Mouse (Mus musculus) hindbrain, embryonic 16.5 days (tissue): ENCODE measurements around the gene Eef1a2. TPM values are rescaled to one million over a fixed set of nuclear protein-coding genes. Genes with fewer than 3 reads are reported as not detected.
"Not testable (repeated sequence)": the region's sequence is repeated elsewhere in the genome, so short reads cannot be mapped to it uniquely, and the experiment has no call there.

ENCODE experiments used
- ATAC-seq: fragments of 200-750 bp; cut with Nextera tagmentation; 2 replicates; pipeline ENCODE4 v1.8.0; 2017; ENCODE audit warnings: moderate TSS enrichment, moderate library complexity
- H3K27ac ChIP-seq: fragments of 300-500 bp; sonication (generic); 2 replicates; pipeline ENCODE4 v1.5.1; 2014; ENCODE audit warnings: low read depth, mild to moderate bottlenecking, control low read depth, low read length, moderate library complexity
- H3K27me3 ChIP-seq: fragments of 300-500 bp; sonication (generic); replicated peaks from 2 replicates; pipeline ENCODE4 v1.6.1; 2014; ENCODE audit warnings: low read length; ENCODE audit not compliant: control insufficient read depth, insufficient read depth
- H3K36me3 ChIP-seq: fragments of 300-500 bp; sonication (generic); 2 replicates; pipeline ENCODE4 v1.6.1; 2014; ENCODE audit warnings: mild to moderate bottlenecking, low read length, moderate library complexity, mixed read lengths; ENCODE audit not compliant: control insufficient read depth, insufficient read depth
- H3K4me1 ChIP-seq: fragments of 300-500 bp; sonication (generic); 2 replicates; pipeline ENCODE4 v1.6.1; 2014; ENCODE audit warnings: low read depth, low read length; ENCODE audit not compliant: control insufficient read depth, insufficient read depth
- H3K4me2 ChIP-seq: fragments of 300-500 bp; sonication (generic); 2 replicates; pipeline ENCODE4 v1.6.1; 2014; ENCODE audit warnings: mild to moderate bottlenecking, low read length, control low read depth, moderate library complexity
- H3K4me3 ChIP-seq: fragments of 300-500 bp; sonication (generic); 2 replicates; pipeline ENCODE4 v1.5.1; 2014; ENCODE audit warnings: mild to moderate bottlenecking, low read length, control low read depth, moderate library complexity
- H3K9ac ChIP-seq: fragments of 300-500 bp; sonication (generic); 2 replicates; pipeline ENCODE4 v1.6.1; 2014; ENCODE audit warnings: low read depth, mild to moderate bottlenecking, control low read depth, low read length, moderate library complexity
- H3K9me3 ChIP-seq: fragments of 300-500 bp; sonication (generic); 2 replicates; pipeline ENCODE4 v1.6.1; 2014; ENCODE audit warnings: mild to moderate bottlenecking, low read length, moderate library complexity; ENCODE audit not compliant: control insufficient read depth
- WGBS: fragments of 180-500 bp; shearing (Covaris S2); extraction: QIAGEN DNeasy Blood & Tissue Kit; methylation state at CpG from one replicate; pipeline ENCODE4 v1.1.7; 2014; 5-methylcytosine and 5-hydroxymethylcytosine counted together
- polyA plus RNA-seq: library from polyadenylated mRNA; unstranded; fragments of >200 nt; fragmentation: Nextera tagmentation; extraction: Ambion mirVana; gene quantifications from 2 replicates; pipeline ENCODE4 v1.2.1, GENCODE M21; 2015

The Eef1a2 gene
- polyA plus RNA-seq, 1 experiment from 2014 or later: 5.4 TPM

GRCm38 (mm10) chr2:181191385-181191784 is 34.6 kb upstream of the Eef1a2 start:
- H3K9me3 ChIP-seq, ATAC-seq, H3K27me3 ChIP-seq, H3K4me1 ChIP-seq, H3K36me3 ChIP-seq, H3K9ac ChIP-seq, H3K27ac ChIP-seq, H3K4me3 ChIP-seq, H3K4me2 ChIP-seq: not testable (repeated sequence)
- 75% methylated on average over 3 of the region's 4 CpGs for WGBS

- ATAC-seq: no peak
- Histone ChIP-seq H3K9me3 (no peaks in the 10 kb centered on the region), H3K27ac (no peak overlapping the region), H3K27me3 (no peaks in the 10 kb centered on the region), H3K4me1 (peaks cover 8% of the 10 kb centered on the region), H3K4me2 (no peak overlapping the region), H3K4me3 (no peak overlapping the region), H3K9ac (no peak overlapping the region), H3K36me3 (peaks cover 6% of the 10 kb centered on the region; the same call in 1 of the 2 replicates)
- WGBS: 91% methylated on average over 1 of the region's 1 CpGs
Measured at GRCm38 (mm10) chr2:181189321-181189720, 32.5 kb upstream of the Eef1a2 start.

- H3K36me3 ChIP-seq: peaks cover 6% of the 10 kb centered on the region; the same call in 1 of the 2 replicates
- H3K27ac ChIP-seq: 0 out of 2 replicates have a peak overlapping the region, but pooled peaks have one; percentile 34
- WGBS: 84% methylated on average over 2 of the region's 2 CpGs
- no peak for ATAC-seq
- no peaks in the 10 kb centered on the region for H3K27me3 ChIP-seq
- H3K4me2 ChIP-seq: peak overlapping the region; percentile 72
- peak overlapping the region; percentile 15 for H3K4me3 ChIP-seq
- peak overlapping the region; percentile 35; the same call in 1 of the 2 replicates for H3K9ac ChIP-seq
- peaks cover 8% of the 10 kb centered on the region for H3K4me1 ChIP-seq
- H3K9me3 ChIP-seq: no peaks in the 10 kb centered on the region
Measured at GRCm38 (mm10) chr2:181188681-181189080, 31.9 kb upstream of the Eef1a2 start.

GRCm38 (mm10) chr2:181187121-181188000 is 30.5 kb upstream of the Eef1a2 start, which contains the start of gene Ppdpf:
Gene Ppdpf, plus strand, starts transcription at chr2:181187247.
- Histone ChIP-seq H3K9ac (peak within 1 kb of the TSS; percentile 94), H3K4me1 (peaks cover 8% of the 10 kb centered on the region), H3K4me3 (peak within 1 kb of the TSS; percentile 71), H3K36me3 (peaks cover 6% of the 10 kb centered on the region; the same call in 1 of the 2 replicates), H3K4me2 (peak within 1 kb of the TSS; percentile 72), H3K27me3 (no peaks in the 10 kb centered on the region), H3K27ac (peak within 1 kb of the TSS; percentile 96), H3K9me3 (no peaks in the 10 kb centered on the region)
- ATAC-seq: peak; percentile 92
- under 1% methylated on average over 64 of the region's 64 CpGs for WGBS

- H3K9me3 ChIP-seq: no peaks in the 10 kb centered on the region
- WGBS: 2% methylated on average over 14 of the region's 14 CpGs
- H3K4me2 ChIP-seq: peak overlapping the region; percentile 72
- H3K9ac ChIP-seq: peak overlapping the region; percentile 94
- peak; percentile 82 for ATAC-seq
- no peaks in the 10 kb centered on the region for H3K27me3 ChIP-seq
- peak overlapping the region; percentile 96 for H3K27ac ChIP-seq
- peak overlapping the region; percentile 71 for H3K4me3 ChIP-seq
- H3K4me1 ChIP-seq: peaks cover 8% of the 10 kb centered on the region
- H3K36me3 ChIP-seq: peaks cover 6% of the 10 kb centered on the region; the same call in 1 of the 2 replicates
Measured at GRCm38 (mm10) chr2:181186635-181187034, 29.8 kb upstream of the Eef1a2 start.

- H3K27ac ChIP-seq: no peak overlapping the region
- no peaks in the 10 kb centered on the region for H3K36me3 ChIP-seq
- no peaks in the 10 kb centered on the region for H3K9me3 ChIP-seq
- H3K27me3 ChIP-seq: 0 out of 2 replicates have a peak, but pooled peaks cover 3% of the 10 kb centered on the region
- no peak overlapping the region for H3K4me3 ChIP-seq
- no peaks in the 10 kb centered on the region for H3K4me1 ChIP-seq
- ATAC-seq: no peak
- no peak overlapping the region for H3K9ac ChIP-seq
- H3K4me2 ChIP-seq: no peak overlapping the region
- 84% methylated on average over 6 of the region's 6 CpGs for WGBS
Measured at GRCm38 (mm10) chr2:181180898-181181297, 24.1 kb upstream of the Eef1a2 start.

- Histone ChIP-seq H3K4me3 (no peak overlapping the region), H3K4me2 (no peak overlapping the region), H3K9ac (no peak overlapping the region), H3K36me3 (no peaks in the 10 kb centered on the region), H3K27me3 (0 out of 2 replicates have a peak, but pooled peaks cover 3% of the 10 kb centered on the region), H3K27ac (no peak overlapping the region), H3K9me3 (no peaks in the 10 kb centered on the region), H3K4me1 (no peaks in the 10 kb centered on the region)
- WGBS: 90% methylated on average over 5 of the region's 5 CpGs
- ATAC-seq: no peak
Measured at GRCm38 (mm10) chr2:181178471-181178870, 21.7 kb upstream of the Eef1a2 start.

GRCm38 (mm10) chr2:181178015-181178414 is 21.2 kb upstream of the Eef1a2 start:
- no peak overlapping the region for H3K9ac ChIP-seq
- H3K4me1 ChIP-seq: no peaks in the 10 kb centered on the region
- H3K27ac ChIP-seq: no peak overlapping the region
- H3K4me3 ChIP-seq: no peak overlapping the region
- no peaks in the 10 kb centered on the region for H3K9me3 ChIP-seq
- WGBS: 81% methylated on average over 3 of the region's 3 CpGs
- no peaks in the 10 kb centered on the region for H3K36me3 ChIP-seq
- ATAC-seq: no peak
- H3K27me3 ChIP-seq: 0 out of 2 replicates have a peak, but pooled peaks cover 3% of the 10 kb centered on the region
- H3K4me2 ChIP-seq: no peak overlapping the region

GRCm38 (mm10) chr2:181174646-181175045 is 17.8 kb upstream of the Eef1a2 start:
- Histone ChIP-seq H3K4me2 (no peak overlapping the region), H3K36me3 (no peaks in the 10 kb centered on the region), H3K4me1 (no peaks in the 10 kb centered on the region), H3K4me3 (no peak overlapping the region), H3K27ac (no peak overlapping the region), H3K9me3 (no peaks in the 10 kb centered on the region), H3K27me3 (no peaks in the 10 kb centered on the region), H3K9ac (no peak overlapping the region)
- ATAC-seq: no peak
- WGBS: 85% methylated on average over 3 of the region's 3 CpGs
